Mouse (Mus musculus) heart, adult 10 weeks (tissue): ENCODE results near the gene Supt4a. TPM values are rescaled to one million over a fixed set of nuclear protein-coding genes. Genes with fewer than 3 reads are reported as not detected.

Experiments used
- polyA plus RNA-seq: library from polyadenylated mRNA; stranded (reverse); fragments of 350-450 nt; fragmentation: Illumina TruSeq; extraction: RNeasy Lipid Tissue Mini Kit (QIAGEN cat#74804); gene quantifications from one replicate; pipeline ENCODE4 v1.2.3, GENCODE M21; 2014; ENCODE audit warnings: low read depth, low replicate concordance

The Supt4a gene
- polyA plus RNA-seq = 51.4 TPM

DNA sequence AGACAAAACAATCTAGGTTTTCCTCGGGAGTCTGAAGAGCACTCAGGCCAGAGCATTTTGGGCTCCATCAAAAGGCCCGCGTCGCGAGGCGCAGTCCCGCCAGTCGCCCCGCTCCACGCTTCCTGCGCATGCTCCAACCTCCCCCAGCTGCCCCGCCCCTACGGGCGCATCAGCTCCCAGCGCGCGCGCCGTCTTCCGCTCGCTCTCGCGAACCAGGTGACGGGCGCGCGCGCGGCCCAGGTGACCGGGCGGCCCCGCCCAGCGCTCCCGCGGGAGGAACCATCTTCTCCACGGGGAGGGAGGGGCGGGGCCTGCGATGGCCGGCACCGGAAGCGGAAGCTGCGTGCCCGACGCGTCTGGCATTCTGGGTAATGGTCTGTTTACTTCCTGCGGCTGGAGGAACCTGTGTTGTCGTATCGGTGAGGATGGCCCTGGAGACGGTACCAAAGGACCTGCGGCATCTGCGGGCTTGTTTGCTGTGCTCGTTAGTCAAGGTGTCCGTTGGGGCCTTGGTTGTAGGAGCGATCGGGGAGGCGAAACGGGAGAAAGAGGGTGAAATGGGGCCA is at the start of gene Supt4a:
Gene Supt4a (plus strand): TSS at position 378 of the 566 bp plus-strand sequence.

DNA sequence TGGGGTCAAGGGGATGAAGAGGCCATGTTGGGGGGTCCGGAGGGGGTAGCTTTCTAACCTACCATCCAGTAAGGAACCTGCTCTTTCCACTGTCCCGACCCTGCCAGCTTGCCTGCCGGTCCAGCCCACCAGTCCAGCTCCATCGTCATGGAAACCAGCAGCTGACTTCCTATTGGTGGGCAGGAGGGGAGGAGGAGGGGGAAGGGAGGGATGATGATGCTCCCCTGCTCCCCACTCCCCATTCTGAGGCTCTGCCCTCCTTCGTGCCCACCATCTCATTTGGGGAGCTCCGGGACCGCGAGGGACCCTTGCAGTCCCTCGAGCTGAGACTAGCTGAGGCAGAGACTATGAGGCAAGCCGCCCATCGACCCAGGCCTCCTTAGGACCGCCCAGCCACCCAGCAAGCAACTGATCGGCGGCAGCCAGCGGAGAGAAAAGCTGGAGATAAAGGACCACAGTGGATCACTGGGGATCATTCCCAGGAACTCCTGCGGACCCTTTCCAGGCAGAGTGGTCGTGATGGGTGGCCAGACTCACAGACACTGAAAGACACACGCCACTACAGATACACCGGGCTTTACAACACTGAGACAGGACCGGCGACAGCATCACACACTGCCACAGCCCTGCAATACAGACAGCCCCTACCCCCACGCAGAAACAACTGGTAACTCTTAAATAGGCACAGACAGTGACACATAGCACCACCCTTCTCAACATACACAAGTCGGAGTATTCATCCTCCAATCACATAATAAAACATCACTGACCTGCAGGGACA is 23.1 kb downstream of the Supt4a start, which contains the start of gene Tspoap1:
Gene Tspoap1 (plus strand): TSS at position 241 of the 781 bp plus-strand sequence.

Other genes with a start within 250 kb of the Supt4a start
- gene Gm11492, start 170.9 kb upstream of the Supt4a start, polyA plus RNA-seq = not detected
- 49.7 TPM for gene Sept4, start 168.6 kb upstream of the Supt4a start, polyA plus RNA-seq
- gene Mtmr4, start 145.4 kb upstream of the Supt4a start, polyA plus RNA-seq = 12.4 TPM
- not detected for gene Hsf5, start 120.4 kb upstream of the Supt4a start, polyA plus RNA-seq
- 0.68 TPM for gene Rnf43, start 74.8 kb upstream of the Supt4a start, polyA plus RNA-seq
- not detected for gene Tspoap1, start 23.0 kb downstream of the Supt4a start, polyA plus RNA-seq
- gene Mpo, start 56.0 kb downstream of the Supt4a start, polyA plus RNA-seq = not detected
- not detected for gene Lpo, start 90.7 kb downstream of the Supt4a start, polyA plus RNA-seq
- 3.6 TPM for gene Mks1, start 115.7 kb downstream of the Supt4a start, polyA plus RNA-seq
- not detected for gene Epx, start 138.0 kb downstream of the Supt4a start, polyA plus RNA-seq
- not detected for gene Olfr462, start 154.7 kb downstream of the Supt4a start, polyA plus RNA-seq
- gene Olfr463, start 159.8 kb downstream of the Supt4a start, polyA plus RNA-seq = not detected
- not detected for gene Olfr464, start 183.4 kb downstream of the Supt4a start, polyA plus RNA-seq
- gene Dynll2, start 250.0 kb downstream of the Supt4a start, polyA plus RNA-seq = 535 TPM